Mouse (Mus musculus) kidney, adult 18-20 months (tissue): ENCODE measurements around the gene Bysl.

Experiments used
- DNase-seq: peaks from one replicate; pipeline ENCODE4 v3.0.0; 2021

The Bysl gene

DNA sequence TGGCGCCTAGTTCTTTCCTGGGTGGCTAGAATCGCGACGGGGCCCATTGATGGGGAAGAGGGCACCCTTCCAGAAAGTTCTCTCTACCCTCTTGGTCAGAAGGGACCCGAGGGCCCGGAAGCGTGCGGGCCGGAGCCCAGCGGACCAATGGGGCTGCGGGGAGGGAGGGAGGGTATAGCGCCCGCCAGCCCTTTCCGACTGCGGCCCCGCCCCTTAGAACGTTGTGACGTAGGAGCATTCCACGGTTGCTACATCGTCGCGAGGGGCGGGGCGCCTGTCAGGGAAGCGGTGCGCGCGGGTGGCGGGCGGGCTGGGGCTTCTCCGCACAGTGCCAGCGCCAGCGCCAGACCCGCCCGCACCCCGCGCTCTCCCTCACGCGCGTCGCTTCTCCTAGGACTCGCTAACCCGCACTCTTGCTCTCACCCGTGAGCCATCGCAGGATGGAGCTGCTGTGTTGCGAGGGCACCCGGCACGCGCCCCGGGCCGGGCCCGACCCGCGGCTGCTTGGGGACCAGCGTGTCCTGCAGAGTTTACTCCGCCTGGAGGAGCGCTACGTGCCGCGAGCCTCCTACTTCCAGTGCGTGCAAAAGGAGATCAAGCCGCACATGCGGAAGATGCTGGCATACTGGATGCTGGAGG, 18.0 kb downstream of the Bysl start:
- peak; percentile 96 for DNase-seq

DNA sequence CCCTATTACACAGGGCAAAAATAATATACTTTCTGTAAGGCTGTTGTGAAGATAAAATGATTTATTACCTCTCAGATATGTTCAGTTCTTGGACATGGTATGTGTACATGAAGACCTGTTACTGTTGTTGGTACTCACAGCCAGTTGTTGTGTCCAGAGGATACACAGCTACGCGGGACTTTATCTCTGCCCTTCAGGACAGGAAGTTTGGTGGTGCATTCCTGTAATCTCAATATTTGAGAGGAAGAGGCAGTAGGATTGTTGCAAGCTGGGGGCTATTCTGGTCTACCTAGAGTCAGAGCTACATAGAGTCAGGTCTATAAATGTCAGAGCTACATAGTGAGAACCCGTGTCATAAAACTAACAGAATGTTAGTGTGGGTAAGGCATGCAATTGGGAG, 20.2 kb downstream of the Bysl start:
- no peak for DNase-seq

DNA sequence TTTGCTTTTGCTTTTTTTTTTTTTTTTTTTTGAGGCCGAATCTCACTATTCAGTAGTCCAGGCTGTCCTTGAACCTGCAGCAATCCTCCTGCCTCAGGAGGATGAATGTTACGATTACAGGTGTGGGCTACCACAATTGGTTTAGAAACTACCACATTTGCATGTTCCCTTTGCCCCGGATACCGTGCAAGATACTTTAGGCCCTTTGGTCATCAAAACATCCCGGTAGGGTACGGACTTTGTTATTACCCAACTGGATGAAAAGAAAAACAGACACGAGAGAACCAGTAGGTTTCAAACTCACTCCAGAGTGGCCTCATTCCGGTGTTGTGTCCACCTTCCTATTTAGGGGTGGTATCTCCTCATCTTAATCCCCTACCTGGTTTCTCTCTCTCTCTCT, 22.8 kb downstream of the Bysl start:
- DNase-seq: no peak

DNA sequence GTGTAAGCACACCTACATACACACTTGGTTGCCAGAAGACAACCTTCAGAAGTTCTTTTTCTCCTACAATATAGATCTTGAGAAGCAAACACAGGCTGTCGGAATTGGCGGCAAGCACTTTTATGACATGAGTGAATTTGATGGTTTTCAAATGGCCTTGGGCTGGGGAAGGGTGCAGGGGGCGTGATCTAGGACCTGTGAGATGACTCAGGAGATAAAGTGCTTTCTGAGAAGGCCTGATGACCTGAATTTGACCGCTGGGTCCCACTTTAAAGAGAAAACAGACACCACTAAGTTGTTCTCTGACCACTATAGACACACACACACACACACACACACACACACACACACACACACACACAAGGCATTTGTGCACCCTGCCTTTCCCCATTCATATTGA, 30.3 kb downstream of the Bysl start:
- DNase-seq: no peak

DNA sequence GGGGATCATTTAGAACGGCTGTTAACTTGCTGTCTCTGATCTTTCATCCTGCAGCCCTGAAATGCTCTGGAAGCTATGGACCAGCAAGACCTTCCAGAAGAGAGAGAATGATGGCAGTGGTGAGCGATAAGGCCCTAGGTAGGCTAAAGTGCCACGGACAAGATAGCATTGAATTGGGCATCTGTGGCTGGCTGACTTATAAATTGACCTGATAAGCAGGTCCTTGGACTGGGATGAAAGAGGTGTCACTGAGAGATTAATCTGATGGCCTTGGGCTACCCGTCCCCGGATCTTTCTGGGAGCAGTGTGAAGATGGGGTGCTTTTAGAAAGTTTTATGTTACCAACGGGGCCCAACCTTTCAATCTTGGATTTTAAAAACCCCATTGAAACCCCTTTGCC, 32.6 kb downstream of the Bysl start:
- DNase-seq: no peak

DNA sequence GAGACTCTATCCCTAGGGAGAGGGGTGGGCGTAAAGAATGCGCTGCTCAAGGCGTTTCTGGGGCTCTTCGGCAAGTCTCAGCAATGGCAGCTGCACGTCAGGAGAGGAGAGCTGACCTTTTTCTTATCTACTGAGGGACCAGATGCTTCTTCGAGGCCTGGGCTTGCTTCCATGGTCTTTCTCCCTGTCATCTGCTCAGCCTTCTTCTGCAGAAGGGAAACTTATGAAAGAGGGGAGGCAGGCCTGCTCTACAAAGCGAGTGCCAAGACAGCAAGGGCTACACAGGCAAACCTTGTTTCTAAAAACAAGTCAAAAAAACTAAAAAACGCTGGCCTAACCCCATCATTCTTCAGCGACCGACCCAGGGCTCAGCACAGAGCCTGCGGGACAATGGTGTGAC, 36.5 kb downstream of the Bysl start:
- no peak for DNase-seq

DNA sequence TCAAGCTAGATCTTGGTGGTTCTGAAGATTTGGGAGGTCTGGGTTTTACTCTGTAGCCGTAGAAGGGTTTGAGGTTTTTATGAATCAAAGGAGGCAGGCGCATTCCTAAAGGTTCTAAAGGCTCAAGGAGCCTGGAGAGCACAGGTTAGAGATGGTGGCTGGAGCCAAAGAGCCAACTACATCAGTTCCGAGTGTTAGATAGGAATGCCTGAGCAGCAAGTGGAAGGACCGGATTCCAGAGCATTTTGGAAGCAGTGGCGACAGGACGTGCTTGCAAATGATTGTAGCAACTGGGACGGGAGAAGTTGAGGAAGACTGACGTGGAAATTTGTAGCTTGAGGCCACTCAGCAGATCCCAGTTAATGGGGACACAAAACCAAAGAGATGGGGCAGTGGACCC, 37.3 kb downstream of the Bysl start:
- DNase-seq: no peak

DNA sequence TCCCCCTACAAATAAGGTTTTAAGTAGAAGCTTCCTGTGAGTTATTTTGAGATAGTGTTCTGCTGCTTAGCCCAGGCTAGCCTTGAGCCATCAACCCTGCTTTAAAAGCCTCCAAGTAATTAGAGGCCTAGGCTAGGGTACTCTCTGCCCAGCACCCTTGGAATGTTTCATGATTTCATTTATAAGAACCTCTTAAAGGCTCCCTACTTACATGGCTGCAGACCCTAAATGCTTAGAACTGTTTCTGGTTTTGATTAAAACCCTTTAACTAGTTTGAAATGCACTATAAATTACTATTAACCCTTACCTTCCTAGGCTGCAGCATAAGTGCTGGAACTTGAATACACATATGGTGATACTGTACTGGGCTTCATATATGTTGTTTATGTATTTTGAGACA, 38.9 kb downstream of the Bysl start:
- no peak for DNase-seq

DNA sequence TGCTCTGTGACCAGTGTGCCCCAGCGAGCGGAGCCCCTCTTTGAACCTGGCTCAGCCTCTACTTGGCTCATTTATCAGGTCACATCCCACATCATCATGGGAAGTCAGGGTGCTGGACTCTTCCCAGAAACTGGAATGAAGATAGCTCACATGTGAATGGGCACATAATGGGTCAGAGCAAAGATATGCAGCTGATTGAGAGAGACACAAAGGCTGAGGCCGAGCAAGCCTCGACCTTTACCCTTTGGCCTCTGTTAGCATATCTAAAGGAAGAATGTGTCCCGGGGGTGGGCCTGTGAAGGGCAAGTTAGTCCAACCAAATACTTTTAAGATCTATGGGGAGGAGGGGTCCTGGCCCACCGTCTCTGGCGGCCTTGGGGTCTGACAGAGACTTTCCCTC, 39.7 kb downstream of the Bysl start:
- no peak for DNase-seq

DNA sequence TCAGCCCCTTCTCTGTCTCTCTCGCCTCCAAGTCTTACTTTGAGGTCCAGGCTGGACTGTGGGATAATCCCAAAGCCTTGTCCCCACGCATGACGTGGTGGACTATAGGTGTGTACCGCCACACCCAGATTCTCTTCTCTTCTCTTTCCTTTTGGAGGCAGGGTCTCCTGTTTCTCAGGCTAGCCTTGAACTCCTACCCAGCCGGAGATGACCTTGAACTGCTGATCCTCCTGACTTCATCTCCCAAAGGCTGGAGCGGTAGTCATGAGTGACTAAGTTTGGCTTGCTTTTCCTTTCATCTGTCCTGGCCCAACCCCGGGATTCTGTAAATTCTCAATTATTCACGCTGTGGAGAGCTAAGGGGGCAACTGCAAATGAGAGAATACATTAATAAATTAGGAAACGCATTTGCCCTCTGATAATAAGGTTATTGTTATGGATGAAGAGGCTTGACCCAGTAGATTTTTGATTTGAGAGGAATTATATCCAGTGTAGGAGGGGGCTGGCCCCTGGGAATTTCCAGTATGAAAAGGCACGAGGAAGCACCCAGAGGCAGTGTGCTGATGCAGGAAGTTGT, 42.3 kb downstream of the Bysl start:
- no peak for DNase-seq

DNA sequence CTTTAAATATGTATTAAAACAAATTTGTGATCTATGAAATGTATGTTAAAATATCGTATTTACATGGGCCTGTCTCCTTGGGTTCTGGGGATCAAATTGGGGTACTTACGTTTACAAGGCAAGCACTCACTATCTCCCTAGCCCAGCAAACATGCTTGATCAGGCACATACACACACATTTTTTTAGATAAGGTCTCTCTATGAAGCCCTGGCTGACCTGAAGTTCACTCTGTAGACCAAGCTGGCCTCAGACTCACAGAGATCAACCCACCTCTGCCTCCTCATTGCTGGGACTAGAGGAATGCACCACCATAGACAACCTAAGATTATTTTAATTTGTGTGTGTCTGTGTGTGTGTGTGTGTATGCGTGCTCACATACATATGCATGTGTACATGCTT, 42.9 kb downstream of the Bysl start:
- no peak for DNase-seq

DNA sequence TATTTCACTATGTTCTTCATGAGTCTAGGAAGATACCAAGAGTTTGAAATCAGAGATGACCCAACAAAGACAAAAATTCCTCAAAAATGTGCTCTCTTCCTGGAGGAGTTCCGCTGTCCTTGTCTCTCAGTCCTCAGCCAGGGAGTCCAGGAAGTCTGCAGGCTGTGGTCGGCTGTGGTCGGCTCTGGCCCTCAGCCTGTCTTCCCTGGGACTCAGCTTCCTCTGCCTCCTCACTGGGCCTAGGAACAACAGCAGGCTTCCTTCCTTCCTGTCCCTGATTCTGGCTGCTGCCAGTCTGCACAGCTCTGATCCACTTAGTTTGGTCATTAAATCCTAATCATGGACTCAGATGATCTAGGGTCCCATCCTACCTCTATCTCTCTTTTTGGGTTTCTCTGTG, 44.0 kb downstream of the Bysl start:
- peak; percentile 31 for DNase-seq

DNA sequence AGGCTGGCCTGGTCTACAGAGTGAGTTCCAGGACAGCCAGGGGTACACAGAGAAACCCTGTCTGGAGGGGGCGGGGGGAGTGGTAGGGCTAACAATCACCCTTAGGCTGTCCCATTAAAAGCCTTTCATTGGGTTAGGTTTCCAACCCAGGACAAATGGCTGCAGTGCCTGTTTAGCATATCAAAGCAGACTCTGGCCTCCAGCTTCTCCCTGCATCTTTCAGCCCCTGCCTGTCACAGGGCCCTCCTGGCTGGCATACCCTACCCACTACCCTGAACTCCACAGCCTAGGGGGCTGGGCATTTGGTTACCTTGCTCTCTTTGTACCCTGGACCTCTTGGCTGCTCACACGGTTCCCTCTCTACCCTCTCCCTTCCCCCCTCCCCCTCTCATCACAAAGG, 45.2 kb downstream of the Bysl start:
- no peak for DNase-seq

DNA sequence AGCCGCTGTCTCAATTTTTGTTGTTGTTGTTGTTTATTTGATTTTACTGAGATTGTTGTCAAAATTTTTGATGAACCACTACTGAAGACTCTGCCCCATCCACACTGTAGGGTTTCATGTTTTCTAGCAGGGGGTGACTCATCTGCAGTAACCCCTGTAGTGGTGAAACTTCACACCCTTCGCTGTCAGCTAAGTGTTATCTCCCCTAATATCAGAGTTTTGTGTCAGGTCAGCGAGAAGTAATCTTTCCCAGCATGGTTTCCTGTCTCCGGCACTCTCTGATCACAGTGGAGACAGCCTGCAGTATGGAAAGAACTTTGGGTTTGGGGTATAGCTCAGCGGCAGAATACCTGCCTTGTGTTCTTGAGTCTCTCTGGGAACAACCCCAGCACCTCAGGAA, 46.7 kb downstream of the Bysl start:
- no peak for DNase-seq

DNA sequence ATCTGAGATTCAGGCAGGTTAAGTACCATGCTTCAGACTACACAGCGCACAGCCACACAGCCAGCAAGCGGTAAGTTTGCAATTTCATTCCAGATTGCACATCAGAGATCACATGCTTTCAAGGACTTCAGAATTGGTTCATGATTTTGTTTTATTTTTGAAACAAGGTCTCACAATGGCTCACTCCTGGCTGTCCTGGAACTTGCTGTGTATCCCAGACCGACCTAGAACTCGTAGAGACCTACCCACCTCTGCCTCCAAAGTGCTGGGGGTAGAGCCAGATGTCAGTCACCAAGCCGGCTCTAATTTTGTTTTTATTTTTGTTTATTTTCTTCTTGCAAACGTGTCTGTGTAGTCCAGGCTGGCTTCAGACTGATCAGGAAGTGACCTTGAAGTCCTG, 48.4 kb downstream of the Bysl start:
- DNase-seq: no peak

DNA sequence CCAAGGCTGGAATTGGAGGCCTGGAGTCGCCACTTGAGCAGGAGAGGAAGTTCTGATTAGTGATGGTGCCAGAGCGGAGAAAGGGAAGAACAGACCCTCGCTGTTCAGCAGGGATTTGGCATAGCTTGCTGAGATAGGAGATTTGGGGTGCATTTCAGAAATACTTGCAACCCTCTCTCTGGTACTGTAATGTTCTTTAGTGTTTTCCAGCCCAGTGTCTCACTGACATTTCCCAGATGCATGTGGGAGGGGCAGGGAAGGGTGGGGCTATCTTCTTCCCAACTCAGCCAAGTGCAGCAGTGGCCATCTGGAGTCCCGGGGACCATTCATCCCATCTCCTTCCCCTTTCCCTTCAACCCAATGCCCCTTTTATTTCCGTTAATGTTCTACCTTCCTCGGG, 51.6 kb downstream of the Bysl start:
- DNase-seq: no peak

DNA sequence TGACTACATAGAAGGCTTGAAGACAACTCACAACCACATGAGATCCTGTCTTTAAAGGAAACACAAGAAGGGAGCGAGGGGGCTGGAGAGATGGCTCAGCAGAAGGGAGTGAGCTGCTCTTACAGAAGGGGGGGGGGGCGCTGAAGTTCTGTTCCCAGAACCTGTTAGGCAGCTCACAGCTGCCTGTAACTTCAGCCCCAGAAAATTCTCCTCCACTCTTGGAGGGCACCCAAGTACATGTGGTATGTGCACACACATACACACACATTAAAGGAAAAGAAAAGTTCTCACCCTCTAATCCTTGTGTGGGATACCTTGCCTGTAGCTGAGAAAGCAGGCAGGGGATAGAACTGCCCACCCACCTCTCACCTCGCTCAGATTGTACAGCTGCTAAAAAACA, 54.1 kb downstream of the Bysl start:
- DNase-seq: no peak

DNA sequence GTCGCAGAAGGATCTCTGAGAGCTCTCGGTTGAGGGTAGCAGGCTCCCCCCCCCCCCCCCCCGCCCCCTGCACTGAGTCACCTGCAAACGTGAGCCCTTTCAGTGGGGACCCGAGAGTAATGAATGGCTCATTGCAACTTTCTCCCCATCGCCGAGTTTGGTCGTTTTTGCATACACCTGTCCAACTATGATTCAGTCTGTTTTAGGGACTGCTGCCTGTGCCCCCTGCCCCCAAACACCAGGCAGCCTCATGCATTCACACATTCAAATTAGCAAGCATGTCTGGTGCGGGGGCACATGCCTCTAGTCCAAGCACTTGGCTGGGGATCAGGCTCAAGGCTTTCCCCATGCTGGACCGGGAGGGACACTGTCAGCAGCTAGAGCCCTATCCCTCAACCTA, 56.7 kb downstream of the Bysl start:
- no peak for DNase-seq

DNA sequence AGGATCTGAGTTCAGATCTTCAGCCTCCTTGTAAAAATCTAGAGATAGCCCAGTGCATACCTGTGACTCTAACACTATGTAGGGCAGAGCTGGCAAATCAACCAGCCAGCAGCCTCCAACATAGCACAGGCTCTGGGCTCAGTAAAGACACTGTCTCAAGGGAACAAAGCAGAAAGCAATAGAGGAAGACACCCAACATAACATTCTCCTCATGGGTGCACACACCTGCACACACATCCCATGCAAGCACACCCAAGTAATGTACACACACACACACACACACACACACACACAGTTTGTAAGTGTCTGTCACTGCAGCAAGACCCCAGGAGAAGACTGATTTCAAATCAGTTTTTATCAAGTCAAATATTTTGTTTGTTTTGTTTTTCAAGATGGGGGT, 58.3 kb downstream of the Bysl start:
- DNase-seq: no peak

DNA sequence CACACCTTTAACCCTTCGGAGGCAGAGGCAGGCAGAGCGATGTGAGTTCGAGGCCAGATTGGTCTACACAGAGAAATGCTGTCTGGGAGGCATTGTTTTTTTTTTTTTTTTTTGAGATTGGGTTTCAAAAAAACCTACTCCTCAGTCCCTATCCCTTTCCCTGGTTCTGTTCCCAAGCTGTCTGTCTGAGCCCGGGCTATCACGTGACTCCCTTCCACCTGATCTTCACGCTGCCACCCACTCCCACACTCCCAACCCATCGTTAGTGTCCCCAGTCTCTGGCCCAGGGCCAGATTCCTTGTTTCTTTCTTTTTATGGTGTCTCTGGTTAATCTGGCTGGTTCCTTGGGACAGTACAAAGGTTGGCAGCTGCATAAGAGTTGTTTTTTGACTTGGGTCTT, 60.2 kb downstream of the Bysl start:
- DNase-seq: no peak
